Mouse (Mus musculus) lung, embryonic 14.5 days (tissue): ENCODE results near the gene E2f7. TPM values are rescaled to one million over a fixed set of nuclear protein-coding genes. Genes with fewer than 3 reads are reported as not detected.

Source experiments
- ATAC-seq: fragments of 200-750 bp; cut with Nextera tagmentation; 2 replicates; pipeline ENCODE4 v1.8.0; 2017; ENCODE audit warnings: mild to moderate bottlenecking, moderate TSS enrichment, moderate library complexity; ENCODE audit not compliant: insufficient read depth
- DNase-seq: peaks from one replicate; pipeline ENCODE4 v3.0.0-alpha.2; 2015
- H3K27ac ChIP-seq: fragments of 300-500 bp; sonication (generic); 2 replicates; pipeline ENCODE4 v1.5.1; 2014; ENCODE audit warnings: low read depth, mild to moderate bottlenecking, moderate library complexity
- H3K27me3 ChIP-seq: fragments of 300-500 bp; sonication (generic); 2 replicates; pipeline ENCODE4 v1.6.1; 2014; ENCODE audit warnings: low read length, control low read depth; ENCODE audit not compliant: insufficient read depth
- H3K36me3 ChIP-seq: fragments of 300-500 bp; sonication (generic); 2 replicates; pipeline ENCODE4 v1.6.1; 2014; ENCODE audit warnings: control low read depth; ENCODE audit not compliant: insufficient read depth
- H3K4me1 ChIP-seq: fragments of 300-500 bp; sonication (generic); 2 replicates; pipeline ENCODE4 v1.6.1; 2014; ENCODE audit warnings: antibody characterized with exemption, control low read depth; ENCODE audit not compliant: insufficient read depth
- H3K4me2 ChIP-seq: fragments of 300-500 bp; sonication (generic); 2 replicates; pipeline ENCODE4 v1.6.1; 2014; ENCODE audit warnings: mild to moderate bottlenecking
- H3K4me3 ChIP-seq: fragments of 300-500 bp; sonication (generic); 2 replicates; pipeline ENCODE4 v1.5.1; 2014; ENCODE audit warnings: low read depth, low read length
- H3K9ac ChIP-seq: fragments of 300-500 bp; sonication (generic); 2 replicates; pipeline ENCODE4 v1.6.1; 2014
- H3K9me3 ChIP-seq: fragments of 300-500 bp; sonication (generic); 2 replicates; pipeline ENCODE4 v1.6.1; 2016; ENCODE audit warnings: low read depth, low read length, control low read depth
- CTCF ChIP-seq: IDR thresholded peaks from 2 replicates; pipeline ENCODE4 v1.5.1; 2016; ENCODE audit warnings: antibody characterized with exemption, low read depth
- WGBS: fragments of 180-500 bp; shearing (Covaris S2); extraction: QIAGEN DNeasy Blood & Tissue Kit; methylation state at CpG from one replicate; pipeline ENCODE4 v1.1.7; 2014; 5-methylcytosine and 5-hydroxymethylcytosine counted together
- polyA plus RNA-seq: library from polyadenylated mRNA; unstranded; fragments of >200 nt; fragmentation: Nextera tagmentation; extraction: Ambion mirVana; gene quantifications from 2 replicates; pipeline ENCODE4 v1.2.1, GENCODE M21; 2014

E2f7 gene
- 42.9 and 43.8 TPM in 2 replicates for polyA plus RNA-seq

GRCm38 (mm10) chr10:110744686-110745639 is at the start of gene E2f7:
TSS of gene E2f7 (plus strand) at chr10:110745439.
- peak within 1 kb of the TSS; percentile 92 for H3K4me3 ChIP-seq
- H3K4me1 ChIP-seq: peaks cover 7% of the 10 kb centered on the region
- H3K27me3 ChIP-seq: no peaks in the 10 kb centered on the region
- H3K27ac ChIP-seq: peak within 1 kb of the TSS; percentile 90
- under 1% methylated on average over 79 of the region's 98 CpGs for WGBS
- H3K9me3 ChIP-seq: no peaks in the 10 kb centered on the region
- DNase-seq (peak; percentile 97), ATAC-seq (peak; percentile 97)
- peaks cover 31% of the 10 kb centered on the region for H3K36me3 ChIP-seq
- H3K9ac ChIP-seq: peak within 1 kb of the TSS; percentile 91
- no peak for TF ChIP-seq CTCF
- H3K4me2 ChIP-seq: peak within 1 kb of the TSS; percentile 93

- H3K4me1 ChIP-seq: no peaks in the 10 kb centered on the region
- ATAC-seq (no peak), DNase-seq (no peak)
- no peak for TF ChIP-seq CTCF
- no peaks in the 10 kb centered on the region for H3K36me3 ChIP-seq
- no peak overlapping the region for H3K4me2 ChIP-seq
- no peaks in the 10 kb centered on the region for H3K9me3 ChIP-seq
- no peak overlapping the region for H3K27ac ChIP-seq
- 70% methylated on average over 1 of the region's 1 CpGs for WGBS
- no peak overlapping the region for H3K4me3 ChIP-seq
- H3K27me3 ChIP-seq: no peaks in the 10 kb centered on the region
- no peak overlapping the region for H3K9ac ChIP-seq
Measured at GRCm38 (mm10) chr10:110701276-110701675, 44.0 kb upstream of the E2f7 start.

- Histone ChIP-seq H3K27ac (no peak overlapping the region), H3K9me3 (no peaks in the 10 kb centered on the region), H3K4me1 (no peaks in the 10 kb centered on the region), H3K9ac (no peak overlapping the region), H3K36me3 (no peaks in the 10 kb centered on the region), H3K4me3 (no peak overlapping the region), H3K4me2 (no peak overlapping the region), H3K27me3 (no peaks in the 10 kb centered on the region)
- peak; percentile 18 for DNase-seq
- 53% methylated on average over 9 of the region's 9 CpGs for WGBS
- peak; percentile 56 for TF ChIP-seq CTCF
- ATAC-seq: no peak
Measured at GRCm38 (mm10) chr10:110705672-110706071, 39.6 kb upstream of the E2f7 start.

GRCm38 (mm10) chr10:110707390-110708113 is 37.7 kb upstream of the E2f7 start:
- no peak overlapping the region for H3K27ac ChIP-seq
- no peaks in the 10 kb centered on the region for H3K9me3 ChIP-seq
- no peak overlapping the region for H3K9ac ChIP-seq
- peak; percentile 53 for DNase-seq
- no peaks in the 10 kb centered on the region for H3K36me3 ChIP-seq
- H3K27me3 ChIP-seq: no peaks in the 10 kb centered on the region
- ATAC-seq: no peak
- no peaks in the 10 kb centered on the region for H3K4me1 ChIP-seq
- no peak overlapping the region for H3K4me2 ChIP-seq
- peak; percentile 53 for TF ChIP-seq CTCF
- WGBS: 39% methylated on average over 16 of the region's 16 CpGs
- no peak overlapping the region for H3K4me3 ChIP-seq

- ATAC-seq (no peak), DNase-seq (no peak)
- no peak overlapping the region for H3K9ac ChIP-seq
- no peak overlapping the region for H3K27ac ChIP-seq
- no peak overlapping the region for H3K4me3 ChIP-seq
- no peaks in the 10 kb centered on the region for H3K9me3 ChIP-seq
- TF ChIP-seq CTCF: no peak
- WGBS: 60% methylated on average over 10 of the region's 10 CpGs
- H3K27me3 ChIP-seq: no peaks in the 10 kb centered on the region
- no peaks in the 10 kb centered on the region for H3K36me3 ChIP-seq
- no peak overlapping the region for H3K4me2 ChIP-seq
- H3K4me1 ChIP-seq: no peaks in the 10 kb centered on the region
Measured at GRCm38 (mm10) chr10:110716887-110717286, 28.4 kb upstream of the E2f7 start.

- no peak for DNase-seq
- no peak overlapping the region for H3K4me3 ChIP-seq
- H3K4me1 ChIP-seq: no peaks in the 10 kb centered on the region
- H3K36me3 ChIP-seq: no peaks in the 10 kb centered on the region
- no peaks in the 10 kb centered on the region for H3K9me3 ChIP-seq
- TF ChIP-seq CTCF: no peak
- no peak overlapping the region for H3K9ac ChIP-seq
- 71% methylated on average over 15 of the region's 15 CpGs for WGBS
- no peak for ATAC-seq
- H3K27me3 ChIP-seq: no peaks in the 10 kb centered on the region
- no peak overlapping the region for H3K27ac ChIP-seq
- H3K4me2 ChIP-seq: no peak overlapping the region
Measured at GRCm38 (mm10) chr10:110726431-110726830, 18.8 kb upstream of the E2f7 start.

- H3K4me2 ChIP-seq: no peak overlapping the region
- no peaks in the 10 kb centered on the region for H3K27me3 ChIP-seq
- no peaks in the 10 kb centered on the region for H3K4me1 ChIP-seq
- no peak overlapping the region for H3K4me3 ChIP-seq
- no peaks in the 10 kb centered on the region for H3K9me3 ChIP-seq
- peak; percentile 86 for TF ChIP-seq CTCF
- peak; percentile 83 for DNase-seq
- 0 out of 2 replicates have a peak, but pooled peaks have one; percentile 28 for ATAC-seq
- no peak overlapping the region for H3K27ac ChIP-seq
- no peak overlapping the region for H3K9ac ChIP-seq
- no peaks in the 10 kb centered on the region for H3K36me3 ChIP-seq
- 48% methylated on average over 4 of the region's 4 CpGs for WGBS
Measured at GRCm38 (mm10) chr10:110727816-110728215, 17.4 kb upstream of the E2f7 start.
